ENCODE assay signal across 8 mouse cellular contexts in genomic region chr15:12322676-12323402, GRCm38 (mm10). TPM values are rescaled to one million over a fixed set of nuclear protein-coding genes. Genes with fewer than 3 reads are reported as not detected.
DNase-seq lines count a peak whose midpoint lies in the region; ATAC-seq lines count a peak whose summit lies in the region.

No protein-coding gene starts in this region.

- H3K27ac ChIP-seq in lung, embryonic 15.5 days = no peak overlapping the region
- no peak overlapping the region for H3K27ac ChIP-seq in embryonic facial prominence, embryonic 10.5 days (replicated peaks)
- no peak overlapping the region for H3K27ac ChIP-seq in intestine, embryonic 14.5 days (ENCODE audit: low read depth)
- H3K27ac ChIP-seq in neural tube, embryonic 15.5 days (replicated peaks) = no peak overlapping the region

- peaks cover 4% of the 10 kb centered on the region; the same call in 1 of the 2 replicates for H3K27me3 ChIP-seq in lung, embryonic 15.5 days
- H3K27me3 ChIP-seq in embryonic facial prominence, embryonic 10.5 days (replicated peaks; ENCODE audit: low read depth, poor library complexity, severe bottlenecking) = peaks cover 19% of the 10 kb centered on the region
- H3K27me3 ChIP-seq in intestine, embryonic 14.5 days (replicated peaks; ENCODE audit: control insufficient read depth, insufficient read depth, low read length) = no peaks in the 10 kb centered on the region
- peaks cover 3% of the 10 kb centered on the region; the same call in 1 of the 2 replicates for H3K27me3 ChIP-seq in neural tube, embryonic 15.5 days (replicated peaks)

- WGBS in lung, embryonic 15.5 days = 12% methylated on average over 9 of the region's 9 CpGs
- 23% methylated on average over 9 of the region's 9 CpGs for WGBS in embryonic facial prominence, embryonic 10.5 days
- WGBS in intestine, embryonic 14.5 days = 9% methylated on average over 9 of the region's 9 CpGs
- 9% methylated on average over 9 of the region's 9 CpGs for WGBS in neural tube, embryonic 15.5 days

- DNase-seq in lung, postnatal 25 days (ENCODE audit: low spot score) = no peak
- DNase-seq in embryonic facial prominence, embryonic 10.5 days (ENCODE audit: low spot score) = no peak
- DNase-seq in intestine, embryonic 14.5 days (ENCODE audit: low spot score) = no peak
- DNase-seq in adrenal gland, adult 8-10 months = no peak
- no peak for DNase-seq in left cerebral cortex, postnatal 14 days (ENCODE audit: low spot score in 2 of 2)

- ATAC-seq in lung, embryonic 15.5 days (ENCODE audit: borderline replicate concordance, extremely low read depth, low FRiP score, low TSS enrichment) = no peak
- ATAC-seq in intestine, embryonic 14.5 days (replicated peaks; ENCODE audit: low FRiP score, low TSS enrichment, low read depth) = no peak
- no peak for ATAC-seq in neural tube, embryonic 15.5 days (ENCODE audit: low FRiP score)
- no peak for ATAC-seq in megakaryocyte-erythroid progenitor cell, adult 5-6 weeks (replicated peaks; ENCODE audit: low FRiP score, low TSS enrichment, poor library complexity, severe bottlenecking)

- peak overlapping the region; percentile 82 for H3K4me2 ChIP-seq in lung, embryonic 15.5 days
- peak overlapping the region; percentile 73 for H3K4me2 ChIP-seq in intestine, embryonic 14.5 days (ENCODE audit: low read length)
- H3K4me2 ChIP-seq in neural tube, embryonic 15.5 days = peak overlapping the region; percentile 78

- no peaks in the 10 kb centered on the region for H3K9me3 ChIP-seq in lung, embryonic 15.5 days
- H3K9me3 ChIP-seq in embryonic facial prominence, embryonic 10.5 days = no peaks in the 10 kb centered on the region
- no peaks in the 10 kb centered on the region for H3K9me3 ChIP-seq in intestine, embryonic 14.5 days (ENCODE audit: control insufficient read depth, low read length)
- H3K9me3 ChIP-seq in neural tube, embryonic 15.5 days (replicated peaks) = no peaks in the 10 kb centered on the region

- intact Hi-C loops in left cerebral cortex, postnatal 14 days (cut with DNase I) = loop anchor here (5.0 kb wide), 1 partner anchor 44 kb away; no protein-coding TSS in a partner anchor

- H3K4me3 ChIP-seq in lung, embryonic 15.5 days = peak overlapping the region; percentile 95
- H3K4me3 ChIP-seq in embryonic facial prominence, embryonic 10.5 days = peak overlapping the region; percentile 99
- peak overlapping the region; percentile 95 for H3K4me3 ChIP-seq in intestine, embryonic 14.5 days (ENCODE audit: low read depth, low read length)
- peak overlapping the region; percentile 99 for H3K4me3 ChIP-seq in neural tube, embryonic 15.5 days (replicated peaks)

- H3K9ac ChIP-seq in lung, embryonic 15.5 days = peak overlapping the region; percentile 97
- H3K9ac ChIP-seq in intestine, embryonic 14.5 days (ENCODE audit: low read length) = peak overlapping the region; percentile 98
- peak overlapping the region; percentile 94 for H3K9ac ChIP-seq in neural tube, embryonic 15.5 days (replicated peaks)

- peaks cover 5% of the 10 kb centered on the region for H3K36me3 ChIP-seq in lung, embryonic 15.5 days
- H3K36me3 ChIP-seq in embryonic facial prominence, embryonic 10.5 days (replicated peaks) = peaks cover 25% of the 10 kb centered on the region
- no peaks in the 10 kb centered on the region; the same call in 1 of the 2 replicates for H3K36me3 ChIP-seq in intestine, embryonic 14.5 days (ENCODE audit: control insufficient read depth, insufficient read depth, low read length)
- no peaks in the 10 kb centered on the region for H3K36me3 ChIP-seq in neural tube, embryonic 15.5 days

- H3K4me1 ChIP-seq in lung, embryonic 15.5 days = peaks cover 22% of the 10 kb centered on the region
- peaks cover 20% of the 10 kb centered on the region for H3K4me1 ChIP-seq in embryonic facial prominence, embryonic 10.5 days
- peaks cover 17% of the 10 kb centered on the region for H3K4me1 ChIP-seq in intestine, embryonic 14.5 days (replicated peaks; ENCODE audit: control insufficient read depth, insufficient read depth, low read length)
- peaks cover 45% of the 10 kb centered on the region for H3K4me1 ChIP-seq in neural tube, embryonic 15.5 days

RNA-seq across cellular contexts. Expression of gene 1810049J17Rik, which starts 1.1 kb away (rescaled TPM):
- polyA plus RNA-seq in lung, embryonic 15.5 days (2015; fragmentation: Nextera tagmentation; extraction: Ambion mirVana) = 0.99 and 1.4 TPM in 2 replicates
- not detected in 2 replicates for polyA plus RNA-seq in embryonic facial prominence, embryonic 10.5 days (2016; fragmentation: Nextera tagmentation; extraction: Ambion mirVana)
- 1.4 and 1.7 TPM in 2 replicates for polyA plus RNA-seq in intestine, embryonic 14.5 days (2014; fragmentation: Nextera tagmentation; extraction: Ambion mirVana)
- polyA plus RNA-seq in neural tube, embryonic 15.5 days (2015; fragmentation: Nextera tagmentation; extraction: Ambion mirVana) = 0.47 TPM in 1 of 2 replicates, not detected in the other
- not detected in 2 replicates for total RNA-seq in megakaryocyte-erythroid progenitor cell, adult 5-6 weeks (2014; fragmentation: Nextera tagmentation)
- 1.0 TPM in 1 of 2 replicates, not detected in the other for total RNA-seq in megakaryocyte-erythroid progenitor cell, adult 5-6 weeks (2017)
- 1 to 10 TPM in 1 of 4 experiments, under 1 TPM in 2, not detected in 1; 0.61 to 1.2 (median 0.75) TPM for total RNA-seq in adrenal gland, adult 8-10 months (2022)
- 1 to 10 TPM in 1 of 2 experiments, under 1 TPM in 1; 0.85 to 1.2 TPM for total RNA-seq in left cerebral cortex, postnatal 14 days (2021)

RNA-seq across cellular contexts. Expression of gene Golph3, which starts 1.6 kb away (rescaled TPM):
- 76.2 and 83.2 TPM in 2 replicates for polyA plus RNA-seq in lung, embryonic 15.5 days (2015; fragmentation: Nextera tagmentation; extraction: Ambion mirVana)
- 61.0 and 61.5 TPM in 2 replicates for polyA plus RNA-seq in embryonic facial prominence, embryonic 10.5 days (2016; fragmentation: Nextera tagmentation; extraction: Ambion mirVana)
- 93.2 and 98.0 TPM in 2 replicates for polyA plus RNA-seq in intestine, embryonic 14.5 days (2014; fragmentation: Nextera tagmentation; extraction: Ambion mirVana)
- 73.1 and 74.1 TPM in 2 replicates for polyA plus RNA-seq in neural tube, embryonic 15.5 days (2015; fragmentation: Nextera tagmentation; extraction: Ambion mirVana)
- total RNA-seq in megakaryocyte-erythroid progenitor cell, adult 5-6 weeks (2014; fragmentation: Nextera tagmentation) = 85.5 and 86.5 TPM in 2 replicates
- total RNA-seq in megakaryocyte-erythroid progenitor cell, adult 5-6 weeks (2017) = 126 and 132 TPM in 2 replicates
- 100 to 1,000 TPM; 109 to 136 (median 122) TPM for total RNA-seq in adrenal gland, adult 8-10 months (2022)
- total RNA-seq in left cerebral cortex, postnatal 14 days (2021) = 100 to 1,000 TPM; 104 TPM
